Mouse (Mus musculus) lung, postnatal 0 days (tissue): ENCODE measurements around the gene Prkce. TPM values are rescaled to one million over a fixed set of nuclear protein-coding genes. Genes with fewer than 3 reads are reported as not detected.

Experiments used
- ATAC-seq: fragments of 200-750 bp; cut with Nextera tagmentation; 2 replicates; pipeline ENCODE4 v1.8.0; 2017; ENCODE audit warnings: moderate library complexity
- DNase-seq: peaks from one replicate; pipeline ENCODE4 v3.0.0-alpha.2; 2016; ENCODE audit warnings: low spot score
- H3K27ac ChIP-seq: fragments of 300-500 bp; sonication (generic); 2 replicates; pipeline ENCODE4 v1.5.1; 2014; ENCODE audit warnings: antibody characterized with exemption, mild to moderate bottlenecking, low read length, mixed read lengths
- H3K27me3 ChIP-seq: fragments of 300-500 bp; sonication (generic); replicated peaks from 2 replicates; pipeline ENCODE4 v1.6.1; 2014; ENCODE audit warnings: low read length, mixed read lengths; ENCODE audit not compliant: insufficient read depth
- H3K36me3 ChIP-seq: fragments of 300-500 bp; sonication (generic); 2 replicates; pipeline ENCODE4 v1.6.1; 2014; ENCODE audit warnings: low read length, mixed read lengths; ENCODE audit not compliant: insufficient read depth
- H3K4me1 ChIP-seq: fragments of 300-500 bp; sonication (generic); 2 replicates; pipeline ENCODE4 v1.6.1; 2014; ENCODE audit warnings: antibody characterized with exemption, low read depth, low read length, mixed read lengths; ENCODE audit not compliant: insufficient read depth
- H3K4me2 ChIP-seq: fragments of 300-500 bp; sonication (generic); replicated peaks from 2 replicates; pipeline ENCODE4 v1.6.1; 2014; ENCODE audit warnings: low read depth, mild to moderate bottlenecking, low read length, moderate library complexity, mixed read lengths
- H3K4me3 ChIP-seq: fragments of 300-500 bp; sonication (generic); 2 replicates; pipeline ENCODE4 v1.5.1; 2014; ENCODE audit warnings: low read depth, low read length
- H3K9ac ChIP-seq: fragments of 300-500 bp; sonication (generic); replicated peaks from 2 replicates; pipeline ENCODE4 v1.6.1; 2014; ENCODE audit warnings: low read depth, mild to moderate bottlenecking
- H3K9me3 ChIP-seq: fragments of 300-500 bp; sonication (generic); 2 replicates; pipeline ENCODE4 v1.6.1; 2016; ENCODE audit warnings: low read length, mixed read lengths
- CTCF ChIP-seq: IDR thresholded peaks from 2 replicates; pipeline ENCODE4 v1.5.1; 2016; ENCODE audit warnings: antibody characterized with exemption, mild to moderate bottlenecking
- EP300 ChIP-seq: IDR thresholded peaks from 2 replicates; pipeline ENCODE4 v1.6.1; 2016; ENCODE audit warnings: antibody characterized with exemption, mild to moderate bottlenecking, control low read depth
- WGBS: fragments of 180-500 bp; shearing (Covaris S2); extraction: QIAGEN DNeasy Blood & Tissue Kit; methylation state at CpG from one replicate; pipeline ENCODE4 v1.1.7; 2014; 5-methylcytosine and 5-hydroxymethylcytosine counted together
- polyA plus RNA-seq: library from polyadenylated mRNA; unstranded; fragments of >200 nt; fragmentation: Nextera tagmentation; extraction: Ambion mirVana; gene quantifications from 2 replicates; pipeline ENCODE4 v1.2.1, GENCODE M21; 2015

The Prkce gene
- polyA plus RNA-seq, 1 experiment from 2014 or later = 10.6 TPM

DNA sequence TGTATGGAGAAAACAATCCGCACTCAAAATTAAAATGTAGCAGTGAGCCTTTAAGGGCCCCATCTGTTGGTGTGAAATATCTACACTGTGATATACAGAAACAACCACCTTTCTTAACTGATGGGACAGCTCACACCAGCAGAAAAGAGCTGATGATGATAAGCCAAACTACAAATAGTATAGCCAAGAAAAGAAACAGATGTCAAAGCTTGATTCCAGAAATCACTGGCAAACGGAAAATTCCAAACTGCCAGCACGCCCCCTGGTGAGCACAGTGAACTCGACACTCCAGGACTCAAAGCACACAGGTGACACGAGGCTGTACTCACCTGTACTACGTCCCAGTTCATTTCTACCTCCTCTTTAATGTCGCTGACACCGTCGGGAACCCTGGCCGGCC, 31.8 kb upstream of the Prkce start:
- ATAC-seq (no peak), DNase-seq (no peak)
- Histone ChIP-seq H3K4me3 (no peak overlapping the region), H3K4me2 (no peak overlapping the region), H3K9ac (no peak overlapping the region), H3K27ac (no peak overlapping the region), H3K9me3 (no peaks in the 10 kb centered on the region), H3K36me3 (0 out of 2 replicates have a peak, but pooled peaks cover 4% of the 10 kb centered on the region), H3K4me1 (no peaks in the 10 kb centered on the region), H3K27me3 (no peaks in the 10 kb centered on the region)
- TF ChIP-seq CTCF = peak; percentile 20
- no peak for TF ChIP-seq EP300
- WGBS = 84% methylated on average over 10 of the region's 10 CpGs

DNA sequence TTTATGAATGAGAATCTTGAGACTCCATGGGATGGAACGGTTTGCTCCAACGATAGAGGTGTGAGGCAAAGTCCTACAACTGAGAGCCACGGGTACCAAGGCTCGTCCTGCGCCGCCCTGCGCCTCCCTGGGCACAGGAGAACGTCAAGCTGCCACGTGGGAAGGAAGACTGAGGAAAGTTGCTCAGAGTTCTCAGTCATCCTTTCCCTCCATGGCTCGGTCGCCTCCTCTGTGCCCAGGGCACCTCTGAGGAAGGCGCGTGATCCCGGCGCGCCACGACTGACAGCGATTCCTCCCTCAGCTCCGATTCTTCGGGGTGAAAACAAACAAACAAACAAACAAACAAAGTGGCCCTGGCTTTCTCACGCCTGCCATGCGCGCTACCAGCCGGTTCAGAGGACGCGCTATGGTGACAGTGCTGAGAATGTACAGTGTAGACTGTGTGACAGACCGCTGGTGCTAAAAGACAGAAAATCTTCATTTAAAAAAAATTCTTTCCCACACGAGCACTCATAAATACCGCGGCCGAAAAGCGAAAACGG, 23.0 kb upstream of the Prkce start:
- no peak overlapping the region for H3K27ac ChIP-seq
- no peaks in the 10 kb centered on the region; the same call in 1 of the 2 replicates for H3K4me1 ChIP-seq
- DNase-seq (peak; percentile 12), ATAC-seq (peak; percentile 67)
- under 1% methylated on average over 32 of the region's 33 CpGs for WGBS
- H3K27me3 ChIP-seq = no peaks in the 10 kb centered on the region
- H3K4me3 ChIP-seq = peak overlapping the region; percentile 52
- no peak for TF ChIP-seq EP300
- no peak for TF ChIP-seq CTCF
- peak overlapping the region; percentile 36 for H3K9ac ChIP-seq
- H3K36me3 ChIP-seq = no peaks in the 10 kb centered on the region
- no peaks in the 10 kb centered on the region for H3K9me3 ChIP-seq
- peak overlapping the region; percentile 82 for H3K4me2 ChIP-seq

DNA sequence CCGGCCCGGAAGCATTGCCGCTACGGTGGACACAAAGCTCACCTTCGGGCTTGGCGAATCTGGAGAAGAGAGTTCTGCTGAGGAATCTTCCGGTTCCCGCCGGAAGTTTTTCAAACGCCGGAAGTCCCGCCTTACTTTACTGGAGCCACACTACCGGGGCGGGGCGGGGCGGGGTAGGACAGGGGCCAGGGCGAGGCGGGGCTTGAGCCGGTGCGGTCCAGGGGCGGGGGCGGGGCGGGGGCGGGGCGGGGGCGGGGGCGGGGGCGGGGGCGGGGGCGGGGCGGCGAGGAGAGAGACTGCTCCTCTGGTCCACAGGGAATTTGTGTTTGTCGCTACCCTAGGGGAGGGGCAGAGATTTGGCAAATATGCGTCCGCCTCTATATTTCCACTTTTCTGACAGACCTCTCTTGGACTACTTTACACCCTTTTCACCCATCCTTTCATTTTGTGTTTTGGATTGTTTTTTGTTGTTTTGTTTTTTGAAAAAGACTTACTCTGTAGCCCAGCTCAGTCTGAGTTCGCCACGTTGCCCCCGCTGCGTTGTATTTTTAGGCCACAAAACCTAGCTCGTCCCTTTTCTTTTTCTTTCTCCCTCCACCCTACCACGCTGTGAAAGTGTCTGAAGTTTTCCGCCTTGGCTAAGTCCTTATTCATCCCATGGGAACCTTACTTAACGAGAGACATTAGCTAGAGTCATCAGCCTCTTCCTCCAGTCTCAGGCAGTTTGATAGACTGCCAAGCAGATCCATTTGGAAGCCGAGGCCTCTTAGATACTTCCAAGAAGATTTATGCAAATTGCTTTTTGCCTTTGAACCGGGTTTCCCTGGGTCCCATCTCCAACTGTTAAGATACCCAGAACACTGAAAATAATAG, 22.3 kb upstream of the Prkce start, which contains the start of gene Srbd1:
TSS of gene Srbd1 (minus strand) at position 97 of the 873 bp plus-strand sequence.
- peak; percentile 93 for DNase-seq

DNA sequence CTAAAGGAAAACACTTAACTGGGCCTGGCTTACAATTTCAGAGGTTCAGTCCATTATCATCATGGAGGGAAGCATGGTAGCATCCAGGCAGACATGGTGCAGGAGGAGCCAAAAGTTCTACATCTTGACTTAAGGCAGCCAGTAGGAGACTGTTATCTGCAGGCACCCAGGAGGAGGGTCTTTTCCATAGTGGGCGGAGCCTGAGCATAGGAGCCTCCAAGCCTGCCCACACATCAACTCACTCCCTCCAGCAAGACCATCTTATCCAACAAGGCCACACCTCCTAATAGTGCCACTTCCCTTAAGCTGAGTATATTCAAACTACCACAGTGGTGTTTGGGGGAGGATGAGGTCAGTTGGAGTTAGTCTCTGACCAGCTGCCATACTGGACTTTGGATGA, 17.9 kb upstream of the Prkce start:
- no peaks in the 10 kb centered on the region for H3K36me3 ChIP-seq
- H3K4me1 ChIP-seq = no peaks in the 10 kb centered on the region; the same call in 1 of the 2 replicates
- H3K4me3 ChIP-seq = no peak overlapping the region
- no peaks in the 10 kb centered on the region for H3K27me3 ChIP-seq
- DNase-seq (no peak), ATAC-seq (no peak)
- no peak overlapping the region for H3K27ac ChIP-seq
- H3K4me2 ChIP-seq = no peak overlapping the region
- H3K9ac ChIP-seq = no peak overlapping the region
- 92% methylated on average over 1 of the region's 1 CpGs for WGBS
- TF ChIP-seq CTCF (no peak), EP300 (no peak)
- H3K9me3 ChIP-seq = no peaks in the 10 kb centered on the region

More for the DNA sequence above, 22.3 kb upstream of the Prkce start, which contains the start of gene Srbd1:
- Histone ChIP-seq H3K4me2 (peak within 1 kb of the TSS; percentile 82), H3K9me3 (no peaks in the 10 kb centered on the region), H3K27ac (0 out of 2 replicates have a peak within 1 kb of the TSS, but pooled peaks have one; percentile 51), H3K9ac (peak within 1 kb of the TSS; percentile 36), H3K4me1 (no peaks in the 10 kb centered on the region; the same call in 1 of the 2 replicates), H3K27me3 (no peaks in the 10 kb centered on the region), H3K36me3 (no peaks in the 10 kb centered on the region), H3K4me3 (peak within 1 kb of the TSS; percentile 52)
- WGBS = 3% methylated on average over 31 of the region's 45 CpGs
- peak; percentile 97 for ATAC-seq
- TF ChIP-seq EP300 = no peak; the same call in 1 of the 2 replicates
- TF ChIP-seq CTCF = no peak

DNA sequence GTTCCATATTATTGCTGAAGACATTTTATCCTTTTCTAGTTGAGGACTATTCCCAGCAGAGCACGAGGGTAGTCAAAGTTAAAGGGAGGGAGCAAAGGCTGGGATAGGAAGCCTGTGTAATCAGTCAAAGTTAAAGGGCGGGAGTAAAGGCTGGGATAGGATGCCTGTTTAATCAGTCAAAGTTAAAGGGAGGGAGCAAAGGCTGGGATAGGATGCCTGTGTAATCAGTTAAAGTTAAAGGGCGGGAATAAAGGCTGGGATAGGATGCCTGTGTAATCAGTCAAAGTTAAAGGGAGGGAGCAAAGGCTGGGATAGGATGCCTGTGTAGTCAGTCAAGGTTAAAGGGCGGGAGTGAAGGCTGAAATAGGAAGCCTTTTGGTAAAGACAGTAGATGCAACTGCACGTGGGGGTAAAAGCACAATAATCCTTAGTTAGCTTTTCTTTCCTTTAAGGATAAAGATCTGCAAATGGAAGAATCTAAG, 16.7 kb upstream of the Prkce start:
- DNase-seq (peak; percentile 92), ATAC-seq (peak; percentile 97)
- 15% methylated on average over 5 of the region's 5 CpGs for WGBS
- Histone ChIP-seq H3K36me3 (no peaks in the 10 kb centered on the region), H3K4me2 (no peak overlapping the region), H3K4me1 (no peaks in the 10 kb centered on the region; the same call in 1 of the 2 replicates), H3K4me3 (no peak overlapping the region), H3K27ac (no peak overlapping the region), H3K27me3 (no peaks in the 10 kb centered on the region), H3K9me3 (no peaks in the 10 kb centered on the region), H3K9ac (no peak overlapping the region)
- TF ChIP-seq EP300 (peak; percentile 94), CTCF (no peak)

DNA sequence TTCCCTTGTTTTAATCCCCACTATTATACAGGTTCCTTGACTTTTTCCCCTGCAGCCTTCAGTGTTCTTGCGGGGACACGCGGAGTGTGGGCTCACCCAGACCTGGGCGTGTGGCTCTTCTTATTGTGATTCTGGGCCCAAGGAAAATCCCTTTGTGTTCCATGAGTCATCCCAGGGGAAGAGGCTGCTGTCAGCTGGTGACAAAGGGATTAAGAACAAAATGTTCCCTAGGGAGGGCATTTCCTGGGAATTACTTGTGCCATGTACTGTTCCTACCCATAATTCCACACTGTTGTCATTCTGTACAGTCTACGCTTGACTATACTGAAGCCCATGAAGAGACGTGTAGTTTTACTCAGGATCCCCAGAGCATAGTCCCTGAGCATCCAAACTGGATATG, 10.6 kb upstream of the Prkce start:
- TF ChIP-seq CTCF (no peak), EP300 (peak; percentile 99)
- Histone ChIP-seq H3K9ac (no peak overlapping the region), H3K9me3 (no peaks in the 10 kb centered on the region), H3K36me3 (no peaks in the 10 kb centered on the region), H3K27ac (no peak overlapping the region), H3K27me3 (no peaks in the 10 kb centered on the region), H3K4me3 (no peak overlapping the region), H3K4me2 (no peak overlapping the region), H3K4me1 (no peaks in the 10 kb centered on the region; the same call in 1 of the 2 replicates)
- DNase-seq (peak; percentile 65), ATAC-seq (peak; percentile 78)
- WGBS = 68% methylated on average over 6 of the region's 6 CpGs
